Mouse (Mus musculus): ENCODE results near the gene Olfr1441.

Gene Olfr1441

DNA sequence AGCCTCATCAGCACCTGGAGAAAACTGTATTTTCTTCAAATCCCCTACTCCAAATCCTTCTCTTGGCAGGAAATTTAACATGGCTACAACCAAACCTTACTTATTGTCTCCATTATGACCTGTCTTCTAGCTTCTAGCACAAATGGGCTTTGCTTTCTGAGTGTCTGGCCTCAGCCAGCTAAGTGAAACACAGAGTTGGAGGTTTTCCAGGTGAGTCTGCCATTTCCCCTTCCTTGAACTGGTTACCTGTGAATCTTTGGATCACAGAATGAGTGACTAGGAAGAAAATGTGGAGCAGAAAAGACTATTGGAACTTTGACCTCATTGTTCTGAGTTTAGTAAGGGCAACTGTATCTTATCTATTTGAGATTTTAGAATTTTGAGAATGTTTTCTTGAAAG is at the start of gene Olfr1441:
Olfr1441 (plus strand) TSS at position 73 of the 400 bp plus-strand sequence.
- DNase-seq (ENCODE audit: low read depth, low spot score) = no peak

DNA sequence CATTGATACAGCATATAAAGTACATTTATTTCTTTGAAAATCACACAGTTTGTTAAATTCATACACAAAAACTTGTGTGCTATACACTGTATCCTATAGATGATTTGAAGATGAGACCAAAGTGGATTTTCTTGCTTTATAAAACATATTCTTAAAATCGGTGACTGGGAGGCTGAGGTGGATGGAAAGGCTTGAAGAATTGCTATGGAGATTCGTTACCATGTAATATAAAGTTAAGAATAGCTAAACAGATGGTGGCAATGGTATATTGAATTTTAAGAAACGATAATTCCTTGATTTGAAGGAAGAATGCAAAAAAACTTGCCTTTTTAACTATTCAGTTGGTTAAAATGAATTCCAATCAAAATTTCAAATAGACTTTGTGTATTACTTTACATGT is 44.2 kb upstream of the Olfr1441 start:
- no peak for DNase-seq (ENCODE audit: low read depth, low spot score)

DNA sequence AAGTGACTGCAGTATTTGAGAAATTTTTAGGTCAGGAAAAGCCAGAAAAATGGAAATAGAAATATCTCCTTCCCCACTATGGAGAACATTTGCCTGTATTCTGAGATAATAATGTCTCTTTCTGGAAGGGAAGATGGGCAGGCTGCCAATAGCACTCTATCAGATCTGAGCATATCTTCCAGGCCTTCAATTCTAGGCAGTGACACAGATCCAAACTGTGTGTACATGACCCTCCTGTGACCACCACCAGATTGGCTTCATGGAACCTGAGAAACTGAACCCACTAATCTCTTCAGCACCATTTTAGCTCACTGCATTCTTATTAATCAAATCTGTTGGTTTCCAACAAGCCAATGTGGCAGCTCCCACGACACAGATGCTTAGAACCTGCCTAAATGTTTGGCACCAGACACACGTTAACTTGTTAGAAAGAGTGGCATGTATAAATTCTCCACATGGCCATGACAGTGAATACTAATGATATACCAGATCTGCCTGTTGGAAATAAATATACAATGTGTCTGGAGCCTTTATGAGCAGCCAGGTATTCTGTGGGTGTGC is 42.7 kb upstream of the Olfr1441 start:
- DNase-seq (ENCODE audit: low read depth, low spot score) = no peak

DNA sequence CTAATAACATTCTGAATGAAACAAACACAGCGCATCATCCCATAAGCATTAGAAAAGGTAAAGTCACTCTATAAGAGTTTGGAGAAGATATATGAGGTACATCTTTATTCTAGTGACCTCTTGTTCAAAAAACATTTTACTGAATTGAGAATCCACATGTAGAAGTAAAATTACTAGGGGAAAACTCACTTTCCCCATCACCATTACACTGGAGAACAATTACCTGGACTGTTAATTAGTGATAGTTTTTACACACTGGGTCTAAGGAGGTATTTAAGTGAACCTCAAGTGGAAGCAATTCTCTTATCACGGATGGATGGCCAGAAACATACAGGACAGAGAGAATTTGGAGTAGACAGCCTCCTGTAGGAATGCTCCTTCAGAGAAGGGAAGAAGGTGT is 30.3 kb upstream of the Olfr1441 start, which contains the start of gene Olfr1440:
Olfr1440 (plus strand) TSS at position 301 of the 400 bp plus-strand sequence.
- no peak for DNase-seq (ENCODE audit: low read depth, low spot score)

DNA sequence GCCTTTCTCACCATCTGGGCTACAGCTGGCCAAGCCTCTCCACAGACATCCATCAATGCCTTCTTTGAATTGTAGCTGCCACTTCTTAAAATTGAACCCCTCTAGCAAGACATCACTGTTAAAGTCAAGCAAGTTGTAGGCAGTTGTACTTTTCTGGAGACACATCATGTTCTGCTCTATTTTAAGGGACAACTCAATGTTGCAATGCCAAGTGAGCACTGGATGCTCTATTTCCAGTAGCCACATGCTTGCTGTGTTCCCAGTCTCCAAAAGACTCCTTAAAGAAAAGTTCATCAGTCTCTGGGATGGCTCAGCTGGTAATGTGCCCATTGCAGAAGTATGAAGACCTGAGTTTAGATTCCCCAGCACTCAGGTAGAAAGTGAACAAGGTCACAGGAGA is 3.5 kb upstream of the Olfr1441 start:
- DNase-seq (ENCODE audit: low read depth, low spot score) = no peak

DNA sequence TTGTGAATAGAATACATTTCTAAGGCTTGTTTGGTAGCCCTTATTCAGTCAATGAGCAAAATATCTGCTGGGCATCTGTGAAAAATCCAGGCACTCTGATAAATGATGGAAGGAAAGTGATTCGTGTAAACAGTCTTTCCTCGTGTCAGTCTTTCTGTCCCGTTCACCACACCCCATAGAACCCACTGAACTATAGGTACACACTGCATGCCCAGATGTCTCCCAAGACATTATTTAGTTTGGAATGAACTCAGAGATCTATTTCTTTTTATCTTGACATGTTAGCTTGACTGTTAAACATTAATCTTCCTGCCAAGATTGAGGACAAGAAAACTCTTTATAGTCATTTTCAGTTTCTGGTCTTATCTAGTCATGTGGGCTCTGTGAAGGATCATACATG is 1.1 kb downstream of the Olfr1441 start:
- no peak for DNase-seq (ENCODE audit: low read depth, low spot score)

DNA sequence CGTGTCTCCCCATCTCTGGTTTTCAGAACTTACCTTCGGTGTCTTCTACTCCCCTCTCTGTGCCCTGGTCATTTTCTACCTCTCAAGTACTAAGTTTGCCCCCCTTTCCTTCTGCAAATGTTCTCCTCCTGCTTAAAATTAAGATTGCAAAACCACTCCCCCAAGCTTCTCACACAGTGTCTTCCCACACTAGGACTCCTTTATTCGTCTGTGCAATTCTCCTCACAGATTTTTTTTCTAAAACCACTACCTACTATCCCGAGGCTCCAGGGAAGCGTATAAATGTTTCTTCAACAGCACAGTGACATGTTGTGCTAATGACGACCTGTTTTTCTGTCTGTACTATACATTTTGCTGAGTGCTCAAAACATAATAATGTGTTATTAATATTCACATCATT is 3.3 kb downstream of the Olfr1441 start:
- DNase-seq (ENCODE audit: low read depth, low spot score) = no peak

DNA sequence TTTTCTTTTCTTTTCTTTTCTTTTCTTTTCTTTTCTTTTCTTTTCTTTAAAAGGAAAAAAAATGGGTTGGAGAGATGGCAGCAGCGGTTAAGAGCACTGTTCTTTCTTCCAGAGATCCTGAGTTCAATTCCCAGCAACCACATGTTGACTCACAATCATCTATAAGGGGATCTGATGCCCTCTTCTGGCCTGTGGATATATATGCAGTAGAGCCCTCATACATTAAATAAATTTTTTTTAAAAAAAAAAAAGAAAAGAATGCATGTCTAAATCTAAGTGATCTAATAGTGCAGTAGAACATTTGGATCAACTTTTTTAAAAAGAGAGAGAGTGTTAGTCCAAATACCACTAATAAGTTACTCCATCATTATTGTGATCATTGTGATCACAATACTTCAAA is 4.4 kb downstream of the Olfr1441 start:
- DNase-seq (ENCODE audit: low read depth, low spot score) = peak; percentile 37

DNA sequence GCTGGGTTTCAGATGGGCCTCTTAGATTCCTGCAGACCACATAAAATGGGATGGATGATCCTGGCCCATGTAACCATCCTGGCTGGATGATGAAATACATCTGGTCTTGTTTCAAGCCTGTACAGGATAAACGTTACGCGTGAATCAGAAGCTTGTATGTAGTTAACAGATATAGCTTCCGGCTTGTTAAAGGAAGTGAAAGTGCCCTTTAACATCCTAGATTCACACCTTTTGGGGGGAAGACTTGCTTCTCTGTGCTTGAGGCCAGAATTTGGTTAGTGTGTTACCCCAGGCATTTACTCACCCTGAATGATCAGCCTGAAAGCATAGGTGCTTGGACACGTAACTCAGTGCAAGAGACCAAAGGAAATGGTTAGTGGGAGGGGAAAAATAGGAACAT is 9.9 kb downstream of the Olfr1441 start:
- DNase-seq (ENCODE audit: low read depth, low spot score) = no peak

DNA sequence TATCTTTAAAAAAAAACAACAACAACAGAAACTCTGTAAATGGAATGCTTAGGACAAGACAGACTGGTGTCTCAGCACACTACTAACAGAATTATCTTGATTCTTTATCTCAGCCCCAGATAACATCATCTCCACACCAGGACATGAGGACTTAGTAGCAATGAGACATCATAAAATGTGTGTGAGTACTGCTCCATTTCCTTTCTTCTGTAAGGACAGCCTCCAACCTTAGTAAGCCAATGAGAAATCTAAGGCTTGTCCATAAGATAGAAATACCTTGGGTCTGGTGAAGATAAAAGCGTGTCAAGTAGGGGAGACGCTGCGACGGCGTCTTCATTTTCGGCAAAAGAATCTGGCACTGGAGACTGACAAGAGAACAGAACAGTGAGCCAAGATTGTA is 10.4 kb downstream of the Olfr1441 start, which contains the start of gene Pfpl:
Pfpl (plus strand) TSS at position 301 of the 400 bp plus-strand sequence.
- no peak for DNase-seq (ENCODE audit: low read depth, low spot score)

DNA sequence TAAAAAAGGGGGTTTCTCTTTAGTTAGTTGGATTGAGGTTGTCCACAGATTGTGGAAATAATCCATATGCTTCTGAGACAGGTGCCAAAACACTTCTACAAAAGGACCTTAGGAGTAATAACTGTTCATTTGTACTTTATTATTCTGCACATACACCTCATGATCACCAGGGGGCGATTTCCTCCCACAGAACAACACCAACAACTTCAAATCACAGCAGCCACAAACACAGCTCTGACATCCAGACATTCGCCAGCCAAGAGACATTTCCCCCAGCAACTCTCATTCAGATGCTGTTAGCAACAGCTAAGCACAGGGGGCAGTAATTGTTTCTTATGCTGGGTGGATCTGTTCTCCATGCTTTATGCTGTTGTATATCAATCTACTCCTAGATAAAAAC is 15.8 kb downstream of the Olfr1441 start:
- DNase-seq (ENCODE audit: low read depth, low spot score) = peak; percentile 84

DNA sequence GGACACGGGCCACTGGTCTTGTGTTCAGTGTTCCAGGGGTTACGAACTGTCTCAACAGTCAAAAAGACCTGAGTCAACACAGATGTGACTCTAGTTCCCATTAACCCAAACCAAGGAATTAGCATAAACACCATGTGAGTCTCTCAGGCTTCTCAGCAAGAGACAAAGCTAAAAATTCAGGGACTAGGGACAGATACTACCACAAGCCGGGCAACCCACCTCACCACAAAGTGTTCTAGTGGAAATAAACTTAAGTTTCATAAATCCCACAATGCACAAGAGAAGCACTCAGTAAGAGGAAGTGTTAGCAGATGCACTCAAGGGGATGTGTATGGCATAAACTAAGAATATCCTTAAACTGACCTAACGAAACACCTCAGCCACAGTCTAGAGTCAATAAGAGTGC is 17.8 kb downstream of the Olfr1441 start:
- no peak for DNase-seq (ENCODE audit: low read depth, low spot score)

DNA sequence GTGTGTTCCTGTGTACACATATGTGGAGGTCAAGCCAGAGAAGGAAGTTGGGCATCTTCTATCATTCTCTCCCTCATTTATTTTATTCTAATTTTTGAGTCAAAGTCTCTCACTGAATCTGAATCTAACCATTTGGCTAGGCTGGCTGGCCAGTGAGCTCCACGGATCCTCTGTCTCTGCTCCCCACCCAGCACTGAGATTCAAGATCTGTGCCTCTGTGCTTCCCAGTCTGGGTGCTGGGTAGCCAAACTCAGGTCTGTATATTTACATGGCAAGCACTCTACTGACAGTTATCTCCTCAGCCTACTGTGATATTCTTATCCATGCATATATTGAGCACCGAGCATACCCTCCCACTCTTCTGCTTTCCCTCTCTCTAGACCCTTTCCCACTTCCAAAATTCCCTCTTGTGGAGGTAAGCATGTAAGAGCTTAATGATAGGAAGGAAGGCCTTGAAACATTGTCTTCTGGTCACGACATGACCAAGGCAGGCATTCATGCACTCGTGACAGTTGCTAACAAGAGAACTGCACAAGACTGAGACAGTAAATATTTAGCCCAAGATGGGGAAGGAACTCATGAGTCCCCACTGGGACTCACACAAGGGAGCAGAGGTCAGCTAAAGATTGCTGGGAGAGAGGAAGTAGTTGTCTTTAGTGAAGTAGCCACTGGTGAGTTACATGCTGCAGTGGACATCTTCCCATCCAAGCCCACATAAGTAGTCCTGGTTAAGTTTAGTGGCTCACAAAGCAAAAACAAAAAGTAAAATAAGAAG is 18.7 kb downstream of the Olfr1441 start:
- no peak for DNase-seq (ENCODE audit: low read depth, low spot score)

DNA sequence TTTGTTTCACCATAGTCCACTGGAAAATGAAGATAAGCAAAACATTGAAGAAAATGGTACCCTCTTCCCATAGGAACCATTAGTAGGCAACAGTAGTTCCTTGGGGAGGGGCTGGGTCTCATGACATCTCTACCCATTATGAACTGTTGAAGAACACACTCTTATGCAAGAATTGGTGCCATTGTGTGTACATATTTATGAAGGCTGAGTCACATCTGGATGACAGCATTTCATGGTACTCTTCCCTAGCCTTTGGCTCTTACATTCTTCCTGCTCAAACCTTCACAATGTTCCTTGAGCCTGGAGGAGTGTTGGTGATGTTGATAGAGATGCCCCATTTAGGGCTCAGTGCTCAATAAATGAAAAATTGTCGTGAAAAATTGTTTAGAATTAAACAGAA is 22.3 kb downstream of the Olfr1441 start:
- DNase-seq (ENCODE audit: low read depth, low spot score) = peak; percentile 25

DNA sequence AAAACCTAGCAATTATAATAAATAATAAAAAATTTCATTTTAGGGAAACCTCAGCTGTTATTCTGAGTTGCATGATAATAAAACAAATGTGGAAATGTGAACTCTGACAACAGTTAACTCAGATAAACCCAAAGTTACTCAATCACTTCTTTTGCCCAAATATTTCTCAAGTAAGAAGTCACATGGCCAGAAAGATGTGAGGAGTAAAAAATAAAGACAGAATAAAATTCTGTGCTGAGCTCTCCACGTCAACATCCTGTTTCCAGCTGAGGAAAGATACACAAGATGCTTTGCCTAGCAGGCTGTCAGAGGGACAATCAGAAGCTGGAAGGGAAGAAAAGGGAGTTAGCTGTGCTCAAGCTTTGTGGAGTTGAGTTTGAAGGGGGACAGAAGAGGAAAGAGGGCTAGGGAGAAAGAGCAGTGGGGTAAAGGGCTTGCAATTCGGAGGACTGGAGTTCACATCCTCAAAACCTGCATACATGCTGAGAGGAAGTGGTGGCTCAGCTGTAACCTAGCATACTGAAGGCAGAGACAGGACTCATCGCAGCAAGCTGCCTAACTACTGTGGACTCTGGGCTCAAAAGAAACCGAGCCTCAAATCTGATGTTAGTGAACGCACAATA is 23.0 kb downstream of the Olfr1441 start:
- DNase-seq (ENCODE audit: low read depth, low spot score) = peak; percentile 11

DNA sequence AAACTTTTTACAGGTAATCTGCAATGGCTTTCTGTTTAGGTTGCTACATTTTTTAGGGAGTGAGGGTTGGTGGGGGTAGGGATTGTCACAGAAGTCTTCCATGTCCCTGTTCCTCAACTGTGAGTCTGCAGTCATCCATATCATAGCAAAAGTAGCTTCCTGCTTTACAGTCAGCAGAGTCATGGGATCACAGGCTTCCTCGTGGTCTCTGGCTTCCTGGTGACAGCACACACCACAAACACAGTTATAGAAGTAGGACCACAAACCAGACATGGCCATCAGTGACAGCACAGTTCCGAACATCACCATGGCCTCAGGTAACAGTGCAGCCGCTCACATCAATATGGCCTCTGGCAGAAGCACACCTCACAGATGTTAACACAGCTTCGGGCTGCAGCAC is 25.3 kb downstream of the Olfr1441 start:
- DNase-seq (ENCODE audit: low read depth, low spot score) = no peak

DNA sequence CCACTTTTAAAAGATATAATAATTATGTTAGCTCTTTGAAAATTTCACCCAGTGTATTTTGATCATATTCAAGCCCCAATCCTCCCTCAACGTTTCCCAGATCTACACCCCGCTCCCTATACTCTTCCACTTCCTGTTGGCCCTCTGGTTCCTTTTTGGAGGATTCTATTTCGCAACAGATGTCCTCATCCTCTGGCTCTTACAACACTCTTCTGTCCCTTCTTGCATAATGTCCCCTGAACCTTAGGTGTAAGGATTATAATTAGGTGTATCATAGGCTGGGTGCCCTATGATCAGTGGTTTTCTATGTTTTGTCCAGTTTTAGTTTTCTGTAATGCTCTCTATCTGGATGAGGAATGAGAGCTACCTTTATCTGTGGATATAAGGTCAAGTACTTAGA is 27.8 kb downstream of the Olfr1441 start:
- DNase-seq (ENCODE audit: low read depth, low spot score) = no peak

DNA sequence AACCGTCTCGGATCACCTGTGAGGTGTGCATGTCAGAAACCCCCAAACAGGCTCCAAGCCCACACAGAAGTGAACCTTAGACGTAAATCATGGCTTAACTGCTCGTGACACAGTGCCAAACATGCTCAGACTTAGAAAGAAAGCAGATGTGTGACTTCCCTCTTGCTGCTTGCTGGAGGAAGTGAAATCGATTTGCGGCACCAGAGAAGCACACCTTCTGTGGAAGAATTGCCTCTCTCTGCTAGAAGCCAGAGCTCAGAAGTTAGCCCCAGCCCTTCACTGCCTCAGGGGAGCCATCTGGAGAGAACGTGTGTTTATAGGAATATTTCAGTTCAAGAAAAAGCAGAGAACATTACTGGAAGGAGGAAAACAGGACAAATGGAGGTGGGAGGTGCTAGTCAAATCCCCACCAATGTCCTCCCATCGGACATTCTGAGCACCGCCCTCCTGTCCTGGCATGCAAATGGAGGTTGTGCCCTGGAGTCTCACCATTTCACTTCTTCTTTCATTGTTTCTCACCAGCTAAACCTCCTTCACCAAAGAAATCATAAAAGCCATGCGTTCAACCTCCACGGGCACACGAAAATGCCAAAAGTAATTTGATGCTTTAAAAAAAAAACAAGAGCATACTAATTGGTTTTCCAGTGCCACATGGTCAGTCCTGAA is 40.3 kb downstream of the Olfr1441 start:
- DNase-seq (ENCODE audit: low read depth, low spot score) = no peak

DNA sequence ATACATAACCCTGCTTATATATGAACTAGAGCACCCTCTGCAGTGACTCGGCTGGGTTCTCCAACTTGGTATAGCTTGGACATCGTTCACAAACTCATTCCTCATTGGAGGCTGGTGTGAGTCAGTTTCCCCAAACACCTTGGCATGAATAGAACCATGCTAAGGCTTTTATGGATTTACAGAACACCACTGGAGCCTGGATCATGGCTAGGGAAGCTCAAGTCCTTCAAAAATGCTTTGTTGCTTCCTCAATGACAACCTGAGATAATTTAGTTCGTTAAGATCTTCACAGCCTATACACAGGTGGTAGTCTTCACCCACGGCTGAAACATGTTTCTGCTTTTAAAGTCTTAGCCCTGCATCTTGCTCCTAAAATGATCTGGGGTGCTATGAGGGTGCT is 42.3 kb downstream of the Olfr1441 start:
- DNase-seq (ENCODE audit: low read depth, low spot score) = no peak

DNA sequence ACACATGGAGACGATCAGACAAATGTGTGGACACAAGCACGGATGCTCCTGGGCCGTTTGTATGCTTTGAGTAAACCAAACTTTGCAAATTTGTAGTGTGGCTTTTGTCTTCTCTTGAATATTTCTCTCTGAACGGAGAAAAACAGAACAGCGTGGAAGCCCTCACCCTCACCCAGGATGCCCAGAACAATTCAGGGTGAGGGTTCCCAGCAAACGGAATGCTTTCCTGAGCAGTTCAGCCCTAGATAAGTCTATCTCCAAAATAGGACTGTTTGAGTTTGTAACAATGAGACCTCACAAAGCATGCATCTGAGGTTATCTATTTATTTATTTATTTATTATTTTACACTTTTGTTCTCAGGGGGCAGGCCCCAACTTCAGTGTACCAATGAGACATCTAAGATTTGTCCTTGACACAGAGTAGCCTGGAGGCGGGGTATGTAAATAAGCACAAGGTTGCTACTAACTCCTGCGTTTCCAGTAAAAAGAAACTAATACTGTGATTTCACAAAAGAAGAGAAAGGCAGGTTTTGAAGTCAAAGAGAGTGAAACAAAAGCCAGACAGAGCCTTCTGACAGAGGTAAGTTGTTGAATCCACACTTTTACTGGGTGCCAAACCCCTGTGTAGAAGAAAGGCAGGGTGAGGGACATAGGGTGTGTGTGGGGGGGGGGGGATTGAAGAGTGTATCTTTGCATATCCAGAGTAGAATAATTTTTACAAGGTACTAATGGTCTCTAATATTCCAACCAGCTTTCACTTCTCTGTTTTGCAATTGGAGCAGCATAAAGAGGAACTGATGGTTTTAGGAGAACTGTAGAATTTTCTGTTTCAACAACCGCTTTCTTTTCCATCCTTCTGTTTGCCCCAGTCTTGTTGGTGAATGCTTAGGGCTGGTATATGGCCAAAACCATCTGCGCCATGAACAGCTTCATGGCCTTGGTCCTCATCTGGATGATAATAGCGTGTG is 43.3 kb downstream of the Olfr1441 start, which contains the start of gene Mpeg1:
Mpeg1 (plus strand) TSS at position 498 of the 968 bp plus-strand sequence.
- DNase-seq (ENCODE audit: low read depth, low spot score) = no peak

Measured in 3T3-L1 (cell line).